Mouse (Mus musculus) heart, postnatal 14 days (tissue): ENCODE measurements around the gene Snx17. TPM values are rescaled to one million over a fixed set of nuclear protein-coding genes. Genes with fewer than 3 reads are reported as not detected.

Source experiments
- DNase-seq, 2 experiments: peaks; one replicate each; pipeline ENCODE4 v3.0.0; 2021 to 2022
- intact Hi-C: fragments of 180-260 bp; cut with DNase I; formaldehyde crosslinking; loops from one replicate; pipeline ENCODE4 v1.15.1; 2025
- total RNA-seq, 2 experiments: library from RNA; stranded (reverse); gene quantifications; 2 replicates each; pipeline ENCODE4 v1.2.3; 2021

Gene Snx17
- total RNA-seq, 2 experiments from 2014 or later = 66.3 to 67.8 TPM

DNA sequence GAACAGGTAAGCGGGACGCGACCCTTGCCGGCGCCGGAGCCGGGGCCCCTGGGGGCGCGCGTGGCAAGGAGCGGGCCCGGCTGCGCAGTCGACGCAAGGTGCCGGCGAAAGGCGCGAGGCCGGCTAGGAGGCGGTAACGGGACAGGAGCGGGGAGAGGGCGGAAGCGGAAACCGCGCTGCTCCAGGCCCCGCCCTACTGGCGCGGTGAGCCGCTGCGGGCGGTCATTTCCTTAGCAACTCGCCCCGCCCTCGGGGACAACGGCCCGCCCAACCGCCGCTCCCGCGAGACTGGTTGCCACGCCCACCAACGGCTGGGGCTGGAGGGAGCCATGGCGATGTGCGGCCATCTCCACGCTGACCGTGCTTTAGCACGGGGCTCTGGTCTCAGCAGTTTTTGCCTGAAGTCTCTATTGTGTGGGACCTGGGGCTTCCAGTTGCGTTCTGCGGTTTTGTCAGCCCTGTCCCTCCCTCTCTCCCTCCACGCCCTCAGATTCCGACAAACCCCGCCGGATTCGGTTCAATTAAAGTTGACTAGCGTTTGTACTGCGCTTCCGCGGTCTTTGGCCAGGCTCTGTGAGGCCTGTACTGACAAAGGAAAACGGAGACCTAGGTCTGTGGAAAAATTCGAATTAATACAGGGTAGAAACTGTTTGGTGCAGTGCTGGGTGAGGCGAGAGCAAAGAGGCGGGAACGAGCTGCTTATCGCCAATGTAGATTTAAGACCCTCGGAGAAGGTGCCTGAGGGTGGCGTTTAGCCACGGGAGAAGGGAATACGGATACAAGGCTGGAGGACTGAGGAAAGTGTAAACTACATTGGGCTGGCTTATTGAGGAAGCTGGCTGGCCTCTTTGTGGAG, 27.6 kb downstream of the Snx17 start, which contains the start of gene Ppm1g:
Gene Ppm1g (minus strand): TSS at position 240 of the 856 bp plus-strand sequence.
- DNase-seq = peak; percentile 99 to 100
- intact Hi-C loops = loop anchor here (2.0 to 10.0 kb wide), 3 partner anchors 20 to 234 kb away; partner anchors contain the start of genes Gm9970, Ift172, Nrbp1 and Zfp512

DNA sequence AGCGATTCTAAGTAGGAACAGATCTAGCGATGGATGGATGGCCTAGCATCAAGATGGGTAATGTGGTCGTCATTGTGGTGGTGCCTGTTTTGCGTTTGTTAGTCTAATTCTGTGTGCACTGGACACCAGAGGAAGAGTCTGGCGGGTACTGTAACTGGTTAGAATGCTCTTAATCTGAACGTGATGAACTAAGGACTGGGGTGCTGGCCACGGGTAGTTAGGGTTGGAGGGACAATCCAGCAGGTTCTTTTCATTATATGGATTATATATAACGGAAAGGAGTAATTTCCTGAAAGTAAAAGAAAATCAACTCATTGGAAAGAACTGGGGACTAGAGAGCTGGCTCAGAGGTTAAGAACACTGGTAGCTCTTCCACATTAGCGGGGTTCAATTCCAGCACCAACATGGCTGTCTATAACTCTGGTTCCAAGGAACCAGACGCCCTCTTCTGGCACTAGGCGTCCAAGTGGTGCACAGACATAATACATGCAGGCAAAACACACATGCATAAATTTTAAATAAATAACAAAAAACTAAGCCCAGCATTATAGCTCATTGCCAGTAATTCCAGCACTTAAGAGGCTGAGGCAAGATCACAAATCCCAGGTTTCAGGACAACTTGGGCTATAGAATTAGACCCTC, 28.4 kb downstream of the Snx17 start:
- intact Hi-C loops = loop anchor here (2.0 to 10.0 kb wide), 3 partner anchors 19 to 233 kb away; partner anchors contain the start of genes Gm9970, Ift172, Nrbp1 and Zfp512
- no peak for DNase-seq

DNA sequence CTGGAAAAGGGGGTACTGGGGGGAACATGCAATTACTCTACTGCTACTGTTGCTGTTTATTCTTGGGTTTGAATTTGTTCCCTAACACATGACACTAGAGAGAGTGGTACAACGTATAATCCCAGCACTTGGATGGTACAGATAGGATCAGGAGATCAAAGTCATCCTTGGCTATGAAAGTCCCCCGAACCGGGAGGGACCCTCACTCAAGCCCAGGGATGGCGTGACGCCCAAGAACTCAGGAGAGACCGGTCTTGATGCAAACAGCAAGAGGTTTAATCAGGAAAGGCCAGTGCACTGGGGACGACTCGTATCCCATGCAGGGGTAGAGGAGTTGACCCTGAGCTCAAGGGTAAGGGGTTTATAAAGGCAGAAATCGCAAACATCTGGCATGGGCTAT, 29.7 kb downstream of the Snx17 start:
- DNase-seq = no peak
- intact Hi-C loops = loop anchor here (10.0 kb wide), 1 partner anchor 232 kb away; the partner anchor contains the start of gene Zfp512

DNA sequence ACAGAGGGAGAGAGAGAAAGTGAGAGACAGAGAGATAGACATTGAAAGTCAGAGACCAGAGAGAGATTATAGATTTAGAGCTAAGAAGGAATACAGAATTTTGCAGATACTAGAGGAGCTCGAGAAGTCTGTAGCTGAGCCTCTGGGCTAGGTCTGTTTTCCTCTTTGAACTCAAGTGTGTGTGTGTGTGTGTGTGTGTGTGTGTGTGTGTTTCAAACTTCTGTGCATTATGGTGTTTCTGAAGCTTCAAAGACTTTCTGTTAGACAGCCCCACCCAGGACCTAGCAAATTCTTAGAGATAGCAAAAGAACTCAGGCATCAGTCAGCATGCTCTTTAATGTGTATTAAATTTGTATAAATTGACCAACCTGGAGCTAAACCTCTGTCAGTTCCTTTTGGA, 33.6 kb downstream of the Snx17 start:
- DNase-seq = no peak
- intact Hi-C loops = loop anchor here (10.0 kb wide), 1 partner anchor 228 kb away; the partner anchor contains the start of gene Zfp512

DNA sequence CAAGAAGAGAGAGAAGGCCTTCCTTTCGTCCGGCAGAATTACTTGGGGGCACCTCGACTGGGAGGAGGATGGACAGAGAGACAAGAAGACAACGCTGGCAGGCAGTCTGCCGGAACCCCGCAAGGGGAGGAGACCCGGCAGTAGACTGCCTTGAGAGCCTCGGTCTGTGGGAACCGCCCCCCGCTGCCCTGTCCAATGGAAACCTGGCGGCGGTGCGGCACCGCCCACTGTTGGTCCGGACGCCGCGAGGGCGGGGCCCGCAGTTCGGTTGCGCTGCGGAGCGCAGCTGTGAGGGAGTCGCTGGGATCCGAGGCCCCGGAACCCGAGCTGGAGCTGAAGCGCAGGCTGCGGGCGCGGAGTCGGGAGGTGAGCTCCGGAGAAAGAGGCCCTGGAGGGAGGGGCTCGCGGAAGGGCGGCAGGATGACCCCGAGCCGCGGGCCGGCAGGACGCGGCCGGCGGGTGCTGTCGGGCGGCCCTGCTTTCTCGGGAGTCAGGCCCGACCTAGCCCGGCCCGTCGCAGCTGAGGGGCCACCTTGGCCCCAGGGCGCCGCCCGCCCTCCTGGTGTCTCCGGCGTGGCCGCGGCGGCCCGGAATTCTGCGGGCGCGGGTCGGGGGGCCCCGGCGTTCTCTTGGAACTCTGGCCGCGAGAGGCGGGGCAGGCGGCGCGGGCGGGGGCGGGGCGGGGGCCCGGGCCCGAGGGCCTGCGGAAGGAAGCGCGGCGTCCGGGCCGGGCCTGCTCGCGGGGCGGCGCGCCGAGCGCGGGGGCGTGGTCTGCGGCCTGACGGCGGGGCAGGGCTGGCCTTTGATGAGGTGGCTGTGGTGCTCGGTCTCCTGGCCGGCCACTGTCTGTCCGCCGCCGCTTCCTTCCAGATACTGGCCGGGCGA, 47.9 kb downstream of the Snx17 start, which contains the start of the genes Nrbp1 and Gm9970:
Gene Nrbp1 (plus strand): TSS at position 228 of the 885 bp plus-strand sequence.
Gene Gm9970 (minus strand): TSS at position 596 of the 885 bp plus-strand sequence.
- peak; percentile 97 to 98 for DNase-seq
- intact Hi-C loops = loop anchor here (2.0 kb wide), 1 partner anchor 20 kb away; the partner anchor contains the start of gene Ppm1g

DNA sequence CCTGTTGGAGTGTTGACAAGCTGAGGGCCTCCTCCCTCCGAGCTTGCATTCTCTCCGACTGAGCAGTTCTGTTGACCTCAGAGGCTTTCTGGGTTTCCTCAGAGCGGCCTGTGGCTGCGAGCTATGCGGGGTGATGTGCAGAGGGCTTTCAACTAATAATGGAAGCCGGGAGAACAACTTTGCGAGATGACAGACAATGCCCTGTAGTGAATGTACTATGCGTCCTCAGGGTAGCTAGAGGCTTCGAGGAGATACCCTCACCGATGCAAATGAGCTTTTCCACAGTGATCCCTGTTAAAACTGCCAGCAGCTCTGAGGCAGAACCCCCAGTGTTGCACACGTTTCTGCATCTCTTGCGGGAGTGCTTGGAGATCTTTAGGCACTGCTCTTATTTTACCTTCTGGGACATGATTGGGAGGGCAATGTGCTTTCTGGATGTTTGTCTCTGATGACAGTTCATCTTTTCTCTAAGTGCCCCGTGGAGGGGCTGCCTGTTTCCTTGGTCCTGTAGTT, 48.6 kb downstream of the Snx17 start:
- intact Hi-C loops = loop anchor here (2.0 kb wide), 1 partner anchor 21 kb away; the partner anchor contains the start of gene Ppm1g
- DNase-seq = no peak

DNA sequence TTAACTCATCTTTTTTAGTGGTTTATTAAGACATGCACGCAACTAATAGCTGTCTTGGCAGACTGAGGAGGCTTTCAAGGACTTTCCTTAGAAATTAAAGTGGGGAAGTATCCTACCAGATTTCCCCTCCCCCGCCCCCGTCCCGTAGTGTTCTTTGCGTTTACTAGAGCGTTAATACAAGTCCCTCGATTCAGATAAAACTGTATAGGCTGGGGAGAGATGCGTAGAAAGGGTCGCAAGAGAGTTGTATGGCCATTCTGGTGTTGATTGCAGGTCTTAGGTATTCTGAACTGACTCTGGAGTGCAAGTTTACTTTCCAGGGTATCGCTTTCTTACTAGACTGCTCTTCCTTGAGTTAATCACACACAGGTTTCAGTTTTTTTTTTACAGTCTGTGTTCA, 49.2 kb downstream of the Snx17 start:
- intact Hi-C loops = no loop called here

More for the DNA sequence above, 49.2 kb downstream of the Snx17 start:
- no peak for DNase-seq

Other genes with a start within 250 kb of the Snx17 start
- gene Cgref1, start 247.6 kb upstream of the Snx17 start, total RNA-seq = under 1 TPM; 0.39 to 0.45 TPM
- 10 to 100 TPM; 74.1 to 79.3 TPM for gene Preb, start 232.9 kb upstream of the Snx17 start, total RNA-seq
- under 1 TPM; 0.51 to 0.55 TPM for gene Tcf23, start 224.6 kb upstream of the Snx17 start, total RNA-seq
- 10 to 100 TPM; 51.4 to 51.8 TPM for gene Atraid, start 144.9 kb upstream of the Snx17 start, total RNA-seq
- 1 to 10 TPM; 6.6 to 7.6 TPM for gene Slc5a6, start 144.3 kb upstream of the Snx17 start, total RNA-seq
- gene Cad, start 138.4 kb upstream of the Snx17 start, total RNA-seq = 10 to 100 TPM; 13.5 to 14.8 TPM
- not detected for gene Dnajc5g, start 86.9 kb upstream of the Snx17 start, total RNA-seq
- under 1 TPM in 1 of 2 experiments, not detected in 1; 0.27 TPM for gene Slc30a3, start 85.0 kb upstream of the Snx17 start, total RNA-seq
- 100 to 1,000 TPM; 102 to 129 TPM for gene Trim54, start 76.5 kb upstream of the Snx17 start, total RNA-seq
- gene Ucn, start 54.4 kb upstream of the Snx17 start, total RNA-seq = not detected
- 10 to 100 TPM; 55.1 to 56.0 TPM for gene Mpv17, start 39.0 kb upstream of the Snx17 start, total RNA-seq
- gene Gm29609, start 13.3 kb upstream of the Snx17 start, total RNA-seq = under 1 TPM; 0.56 to 0.93 TPM
- gene Gtf3c2, start 13.1 kb upstream of the Snx17 start, total RNA-seq = 10 to 100 TPM; 31.9 to 34.5 TPM
- 10 to 100 TPM; 48.4 to 62.3 TPM for gene Eif2b4, start 203 bp downstream of the Snx17 start, total RNA-seq
- gene Zfp513, start 9.1 kb downstream of the Snx17 start, total RNA-seq = 10 to 100 TPM in 1 of 2 experiments, 1 to 10 TPM in 1; 9.9 to 10.6 TPM
- gene Ppm1g, start 27.5 kb downstream of the Snx17 start, total RNA-seq = 10 to 100 TPM; 56.5 to 66.1 TPM
- gene Nrbp1, start 47.6 kb downstream of the Snx17 start, total RNA-seq = 10 to 100 TPM; 73.1 to 75.0 TPM
- not detected for gene Gm9970, start 48.0 kb downstream of the Snx17 start, total RNA-seq
- gene Krtcap3, start 58.5 kb downstream of the Snx17 start, total RNA-seq = 1 to 10 TPM; 2.8 to 3.2 TPM
- 10 to 100 TPM; 37.2 to 42.3 TPM for gene Ift172, start 97.9 kb downstream of the Snx17 start, total RNA-seq
- gene Fndc4, start 102.9 kb downstream of the Snx17 start, total RNA-seq = 1 to 10 TPM; 2.4 to 5.0 TPM
- not detected for gene Gckr, start 104.2 kb downstream of the Snx17 start, total RNA-seq